Mouse (Mus musculus) neural tube, embryonic 14.5 days (tissue): ENCODE data around the gene Slc22a8. TPM values are rescaled to one million over a fixed set of nuclear protein-coding genes. Genes with fewer than 3 reads are reported as not detected.

Source experiments
- ATAC-seq: fragments of 200-750 bp; cut with Nextera tagmentation; 2 replicates; pipeline ENCODE4 v1.8.0; 2017; ENCODE audit warnings: low read depth, mild to moderate bottlenecking, moderate TSS enrichment, moderate library complexity
- H3K27ac ChIP-seq: fragments of 300-500 bp; sonication (generic); 2 replicates; pipeline ENCODE4 v1.5.1; 2014; ENCODE audit warnings: low read depth, mild to moderate bottlenecking, control low read depth, low read length, moderate library complexity, mixed read lengths
- H3K27me3 ChIP-seq: fragments of 300-500 bp; sonication (generic); 2 replicates; pipeline ENCODE4 v1.6.1; 2014; ENCODE audit warnings: low read length; ENCODE audit not compliant: control insufficient read depth, insufficient read depth
- H3K36me3 ChIP-seq: fragments of 300-500 bp; sonication (generic); 2 replicates; pipeline ENCODE4 v1.6.1; 2014; ENCODE audit warnings: low read length, mixed read lengths; ENCODE audit not compliant: control insufficient read depth, insufficient read depth
- H3K4me1 ChIP-seq: fragments of 300-500 bp; sonication (generic); 2 replicates; pipeline ENCODE4 v1.6.1; 2014; ENCODE audit warnings: low read length; ENCODE audit not compliant: control insufficient read depth, insufficient read depth
- H3K4me2 ChIP-seq: fragments of 300-500 bp; sonication (generic); 2 replicates; pipeline ENCODE4 v1.6.1; 2014; ENCODE audit warnings: mild to moderate bottlenecking, low read depth, low read length, control low read depth
- H3K4me3 ChIP-seq: fragments of 300-500 bp; sonication (generic); 2 replicates; pipeline ENCODE4 v1.5.1; 2014; ENCODE audit warnings: low read depth, low read length, control low read depth, mixed read lengths
- H3K9ac ChIP-seq: fragments of 300-500 bp; sonication (generic); replicated peaks from 2 replicates; pipeline ENCODE4 v1.6.1; 2014; ENCODE audit warnings: low read depth, mild to moderate bottlenecking, control low read depth, low read length, mixed read lengths
- H3K9me3 ChIP-seq: fragments of 300-500 bp; sonication (generic); 2 replicates; pipeline ENCODE4 v1.6.1; 2016; ENCODE audit warnings: low read length; ENCODE audit not compliant: control insufficient read depth
- WGBS: fragments of 180-500 bp; shearing (Covaris S2); extraction: QIAGEN DNeasy Blood & Tissue Kit; methylation state at CpG from one replicate; pipeline ENCODE4 v1.1.7; 2014; 5-methylcytosine and 5-hydroxymethylcytosine counted together
- polyA plus RNA-seq: library from polyadenylated mRNA; unstranded; fragments of >200 nt; fragmentation: Nextera tagmentation; extraction: Ambion mirVana; gene quantifications from 2 replicates; pipeline ENCODE4 v1.2.1, GENCODE M21; 2014

Gene Slc22a8
- polyA plus RNA-seq, 1 experiment from 2014 or later: 5.5 TPM

GRCm38 (mm10) chr19:8605241-8605558 lies 14.1 kb downstream of the Slc22a8 start:
- Histone ChIP-seq H3K9me3 (no peaks in the 10 kb centered on the region), H3K4me2 (no peak overlapping the region), H3K4me1 (no peaks in the 10 kb centered on the region), H3K27ac (no peak overlapping the region), H3K9ac (no peak overlapping the region), H3K4me3 (no peak overlapping the region), H3K27me3 (no peaks in the 10 kb centered on the region), H3K36me3 (no peaks in the 10 kb centered on the region)
- WGBS: 91% methylated on average over 3 of the region's 3 CpGs
- ATAC-seq: no peak

DNA sequence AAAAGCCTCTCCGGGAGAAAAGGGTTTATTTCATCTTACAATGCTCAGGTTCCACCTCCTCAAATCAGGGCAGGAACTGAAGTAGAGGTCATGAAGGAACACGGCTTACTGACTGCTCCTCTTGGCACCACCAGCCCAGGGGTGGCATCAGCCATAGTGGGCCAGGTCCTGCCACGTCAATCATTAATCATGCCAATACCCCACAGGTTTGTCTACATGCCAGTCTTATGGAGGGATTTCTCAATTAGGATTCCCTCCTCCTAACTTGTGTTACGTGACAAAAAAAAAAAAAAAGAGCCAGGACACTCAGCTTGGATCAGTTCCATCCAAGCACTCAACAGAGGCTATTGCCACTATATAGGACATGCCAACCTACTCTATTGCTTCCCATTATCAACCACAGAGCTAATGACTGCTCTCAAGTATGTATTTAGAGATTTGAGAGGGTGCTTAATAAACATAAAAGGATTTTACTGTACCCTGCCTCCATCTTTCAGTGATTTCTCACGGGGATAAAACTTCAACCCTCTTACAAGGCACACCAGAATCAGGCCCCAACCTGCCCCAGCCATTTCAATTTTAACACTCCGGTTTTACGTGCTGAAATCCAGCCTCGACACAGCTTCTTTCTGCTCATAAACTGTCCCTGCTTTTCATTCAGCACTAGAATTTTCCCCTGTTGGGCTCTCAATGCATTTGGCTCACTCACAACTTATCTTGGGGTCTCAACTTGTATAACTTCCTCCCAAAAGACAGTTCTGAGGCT lies 20.5 kb downstream of the Slc22a8 start:
- Histone ChIP-seq H3K4me1 (no peaks in the 10 kb centered on the region), H3K4me2 (no peak overlapping the region), H3K9me3 (no peaks in the 10 kb centered on the region), H3K27me3 (no peaks in the 10 kb centered on the region), H3K27ac (no peak overlapping the region), H3K36me3 (no peaks in the 10 kb centered on the region), H3K9ac (no peak overlapping the region), H3K4me3 (no peak overlapping the region)
- WGBS: 86% methylated on average over 8 of the region's 8 CpGs
- ATAC-seq: no peak; the same call in 1 of the 2 replicates

GRCm38 (mm10) chr19:8613111-8613510 lies 22.1 kb downstream of the Slc22a8 start:
- WGBS: 84% methylated on average over 2 of the region's 2 CpGs
- H3K4me3 ChIP-seq: no peak overlapping the region
- no peak overlapping the region for H3K27ac ChIP-seq
- H3K36me3 ChIP-seq: no peaks in the 10 kb centered on the region
- H3K9me3 ChIP-seq: no peaks in the 10 kb centered on the region
- no peak overlapping the region for H3K9ac ChIP-seq
- no peak for ATAC-seq
- no peaks in the 10 kb centered on the region for H3K27me3 ChIP-seq
- no peaks in the 10 kb centered on the region for H3K4me1 ChIP-seq
- no peak overlapping the region for H3K4me2 ChIP-seq

GRCm38 (mm10) chr19:8614343-8614742 lies 23.3 kb downstream of the Slc22a8 start:
- no peaks in the 10 kb centered on the region for H3K9me3 ChIP-seq
- no peaks in the 10 kb centered on the region for H3K27me3 ChIP-seq
- WGBS: 61% methylated on average over 2 of the region's 2 CpGs
- no peak overlapping the region for H3K9ac ChIP-seq
- H3K4me1 ChIP-seq: no peaks in the 10 kb centered on the region
- no peaks in the 10 kb centered on the region for H3K36me3 ChIP-seq
- H3K4me2 ChIP-seq: no peak overlapping the region
- ATAC-seq: no peak
- no peak overlapping the region for H3K4me3 ChIP-seq
- no peak overlapping the region for H3K27ac ChIP-seq

- Histone ChIP-seq H3K36me3 (no peaks in the 10 kb centered on the region), H3K4me3 (no peak overlapping the region), H3K27ac (no peak overlapping the region), H3K27me3 (no peaks in the 10 kb centered on the region), H3K4me2 (no peak overlapping the region), H3K4me1 (no peaks in the 10 kb centered on the region), H3K9ac (no peak overlapping the region), H3K9me3 (no peaks in the 10 kb centered on the region)
- WGBS: 80% methylated on average over 4 of the region's 4 CpGs
- ATAC-seq: no peak
These were observed 25.3 kb downstream of the Slc22a8 start for GRCm38 (mm10) chr19:8616314-8616713.

- Histone ChIP-seq H3K9ac (no peak within 1 kb of the TSS), H3K36me3 (no peaks in the 10 kb centered on the region), H3K4me3 (no peak within 1 kb of the TSS), H3K4me2 (no peak within 1 kb of the TSS), H3K27ac (no peak within 1 kb of the TSS), H3K9me3 (no peaks in the 10 kb centered on the region), H3K27me3 (no peaks in the 10 kb centered on the region), H3K4me1 (no peaks in the 10 kb centered on the region)
- WGBS: 32% methylated on average over 7 of the region's 7 CpGs
- no peak for ATAC-seq
These were observed 26.9 kb downstream of the Slc22a8 start, which contains the start of gene Slc22a6 for GRCm38 (mm10) chr19:8617904-8618303. TSS of gene Slc22a6 (plus strand) at chr19:8618039.

GRCm38 (mm10) chr19:8621098-8621497 lies 30.0 kb downstream of the Slc22a8 start:
- Histone ChIP-seq H3K36me3 (no peaks in the 10 kb centered on the region), H3K9ac (no peak overlapping the region), H3K27me3 (no peaks in the 10 kb centered on the region), H3K9me3 (no peaks in the 10 kb centered on the region), H3K4me2 (no peak overlapping the region), H3K27ac (no peak overlapping the region), H3K4me1 (no peaks in the 10 kb centered on the region), H3K4me3 (no peak overlapping the region)
- 90% methylated on average over 7 of the region's 7 CpGs for WGBS
- ATAC-seq: no peak

DNA sequence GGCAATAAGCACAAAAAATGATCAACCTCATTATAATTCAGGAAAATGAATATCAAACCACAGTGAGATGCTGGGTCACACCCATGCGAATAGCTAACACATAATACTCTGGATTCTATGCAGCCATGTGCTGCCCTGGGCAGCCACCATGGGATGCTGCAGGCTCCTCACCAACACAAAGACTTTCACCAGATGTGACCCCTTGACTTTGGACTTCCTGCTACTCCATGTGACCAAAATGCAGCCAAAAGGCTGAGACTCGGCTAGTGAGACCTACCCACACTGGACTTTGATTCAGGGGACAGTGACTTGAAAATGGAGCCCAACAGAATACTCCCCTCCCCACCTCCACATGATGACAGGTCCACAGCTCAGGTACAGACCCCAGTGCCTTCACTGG lies 39.2 kb downstream of the Slc22a8 start:
- Histone ChIP-seq H3K9ac (no peak overlapping the region), H3K9me3 (no peaks in the 10 kb centered on the region), H3K4me2 (no peak overlapping the region), H3K27me3 (no peaks in the 10 kb centered on the region), H3K36me3 (no peaks in the 10 kb centered on the region), H3K4me3 (no peak overlapping the region), H3K4me1 (no peaks in the 10 kb centered on the region), H3K27ac (no peak overlapping the region)
- WGBS: 75% methylated on average over 2 of the region's 2 CpGs
- ATAC-seq: no peak

GRCm38 (mm10) chr19:8630826-8631225 lies 39.8 kb downstream of the Slc22a8 start:
- ATAC-seq: no peak
- H3K27me3 ChIP-seq: no peaks in the 10 kb centered on the region
- no peaks in the 10 kb centered on the region for H3K36me3 ChIP-seq
- no peak overlapping the region for H3K4me2 ChIP-seq
- WGBS: 82% methylated on average over 6 of the region's 6 CpGs
- H3K4me3 ChIP-seq: no peak overlapping the region
- H3K9ac ChIP-seq: no peak overlapping the region
- no peak overlapping the region for H3K27ac ChIP-seq
- no peaks in the 10 kb centered on the region for H3K9me3 ChIP-seq
- H3K4me1 ChIP-seq: no peaks in the 10 kb centered on the region
